Mouse (Mus musculus): Measurements from ENCODE around the gene Bms1.

The Bms1 gene

GRCm38 (mm10) chr6:118366196-118366595, 53.1 kb downstream of the Bms1 start:
- DNase-seq (ENCODE audit: low read depth), result no peak

GRCm38 (mm10) chr6:118365781-118366180, 53.5 kb downstream of the Bms1 start:
- DNase-seq (ENCODE audit: low read depth), result no peak

- DNase-seq (ENCODE audit: low read depth), result no peak
These were observed 68.9 kb downstream of the Bms1 start for GRCm38 (mm10) chr6:118350342-118350741.

GRCm38 (mm10) chr6:118348186-118348585, 71.1 kb downstream of the Bms1 start:
- DNase-seq (ENCODE audit: low read depth), result no peak

- DNase-seq (ENCODE audit: low read depth), result no peak
These were observed 72.0 kb downstream of the Bms1 start for GRCm38 (mm10) chr6:118347291-118347690.

GRCm38 (mm10) chr6:118341861-118342485, 77.3 kb downstream of the Bms1 start:
- DNase-seq (ENCODE audit: low read depth), result no peak

GRCm38 (mm10) chr6:118337660-118338059, 81.6 kb downstream of the Bms1 start:
- DNase-seq (ENCODE audit: low read depth), result no peak

GRCm38 (mm10) chr6:118336541-118337480, 82.5 kb downstream of the Bms1 start:
- no peak for DNase-seq (ENCODE audit: low read depth)

- no peak for DNase-seq (ENCODE audit: low read depth)
These were observed 83.3 kb downstream of the Bms1 start for GRCm38 (mm10) chr6:118335934-118336450.

GRCm38 (mm10) chr6:118333861-118334260, 85.4 kb downstream of the Bms1 start:
- DNase-seq (ENCODE audit: low read depth), result no peak
